Mouse (Mus musculus): ENCODE data around the gene Dgke. TPM values are rescaled to one million over a fixed set of nuclear protein-coding genes. Genes with fewer than 3 reads are reported as not detected.

Gene Dgke
- polyA plus RNA-seq (2017; shearing (Covaris generic)) = 10.9 TPM

DNA sequence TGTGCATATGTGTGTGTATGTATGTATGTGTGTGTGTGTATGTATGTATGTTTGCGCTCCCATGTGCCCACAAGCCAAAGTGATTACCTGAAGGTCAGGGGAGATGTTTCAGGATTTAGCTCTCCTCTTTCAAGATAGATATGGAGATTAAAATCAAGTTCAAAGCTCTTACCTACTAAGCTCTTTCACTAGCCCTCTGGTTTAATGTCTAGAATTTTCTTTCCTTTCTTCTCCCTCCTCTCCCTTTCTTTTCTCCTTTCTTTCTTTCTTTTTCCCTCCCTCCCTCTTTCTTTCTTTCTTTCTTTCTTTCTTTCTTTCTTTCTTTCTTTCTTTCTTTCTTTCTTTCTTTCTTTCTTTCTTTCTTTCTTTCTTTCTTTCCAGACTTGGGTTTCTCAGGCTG lies at the start of gene Dgke:
Gene Dgke (minus strand): TSS at position 101 of the 400 bp plus-strand sequence.

DNA sequence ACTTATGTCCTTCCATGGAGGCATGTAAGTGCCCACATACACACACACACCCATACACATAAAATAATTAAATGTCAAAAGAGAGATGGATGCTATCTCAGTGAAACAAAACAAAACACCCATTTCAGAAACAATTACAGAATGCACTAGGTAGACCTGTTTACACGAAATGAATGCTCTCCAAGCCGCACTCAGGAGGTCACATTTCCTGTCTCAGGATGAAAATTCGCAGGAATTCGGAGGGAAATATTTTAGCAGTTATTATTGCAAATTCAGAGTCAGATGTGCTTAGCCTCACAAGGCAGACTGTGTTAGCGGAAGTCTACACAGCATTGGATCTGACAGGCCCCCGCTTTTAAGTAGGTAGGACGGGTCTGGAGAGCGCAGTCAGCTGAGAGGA lies 6.9 kb upstream of the Dgke start, which contains the start of gene Gm525:
Gene Gm525 (plus strand): TSS at position 301 of the 400 bp plus-strand sequence.

DNA sequence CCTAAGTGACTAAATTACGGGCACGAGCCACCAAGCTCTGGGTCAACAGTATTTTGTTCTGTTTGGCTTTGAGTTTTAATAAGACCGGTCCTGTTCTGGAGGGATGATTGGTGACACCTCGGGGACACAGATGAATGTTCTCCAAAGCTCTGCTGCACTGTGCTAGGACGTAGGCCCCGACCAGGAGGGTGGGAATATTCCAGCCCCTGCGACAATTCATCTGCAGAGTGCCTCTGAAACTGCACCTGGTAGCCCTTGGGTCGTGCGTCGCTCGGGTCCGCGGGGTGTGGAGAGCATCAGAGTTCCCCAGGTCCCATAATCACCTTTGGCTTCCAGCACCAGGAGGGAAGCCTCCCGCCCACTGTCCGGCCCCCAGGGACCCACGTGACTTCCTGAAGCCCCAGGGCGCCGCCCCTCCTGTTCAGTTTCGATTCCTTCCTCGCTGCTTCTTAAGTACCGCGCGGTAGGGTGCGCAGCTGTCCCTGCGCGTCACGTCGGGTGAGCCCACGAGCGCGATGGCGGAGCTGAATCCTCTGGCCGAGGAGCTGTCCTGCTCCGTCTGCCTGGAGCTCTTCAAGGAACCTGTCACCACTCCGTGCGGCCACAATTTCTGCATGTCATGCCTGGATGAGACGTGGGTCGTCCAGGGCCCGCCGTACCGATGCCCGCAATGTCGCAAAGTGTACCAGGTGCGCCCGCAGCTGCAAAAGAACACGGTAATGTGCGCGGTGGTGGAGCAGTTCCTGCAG lies 67.5 kb downstream of the Dgke start, which contains the start of gene Trim25:
Gene Trim25 (plus strand): TSS at position 403 of the 749 bp plus-strand sequence.

Other genes with a start within 250 kb of the Dgke start
- 3.0 TPM for gene Akap1, start 202.3 kb downstream of the Dgke start, polyA plus RNA-seq (2017; shearing (Covaris generic))
- 8.7 TPM for gene Scpep1, start 111.4 kb downstream of the Dgke start, polyA plus RNA-seq (2017; shearing (Covaris generic))
- not detected for gene Elobl, start 99.9 kb downstream of the Dgke start, polyA plus RNA-seq (2017; shearing (Covaris generic))
- gene Coil, start 96.6 kb downstream of the Dgke start, polyA plus RNA-seq (2017; shearing (Covaris generic)) = 14.1 TPM
- 44.7 TPM for gene Trim25, start 67.5 kb downstream of the Dgke start, polyA plus RNA-seq (2017; shearing (Covaris generic))
- not detected for gene Gm525, start 7.0 kb upstream of the Dgke start, polyA plus RNA-seq (2017; shearing (Covaris generic))
- gene Nog, start 235.5 kb upstream of the Dgke start, polyA plus RNA-seq (2017; shearing (Covaris generic)) = not detected